Mouse (Mus musculus): Measurements from ENCODE around the gene Sohlh2.

DNA sequence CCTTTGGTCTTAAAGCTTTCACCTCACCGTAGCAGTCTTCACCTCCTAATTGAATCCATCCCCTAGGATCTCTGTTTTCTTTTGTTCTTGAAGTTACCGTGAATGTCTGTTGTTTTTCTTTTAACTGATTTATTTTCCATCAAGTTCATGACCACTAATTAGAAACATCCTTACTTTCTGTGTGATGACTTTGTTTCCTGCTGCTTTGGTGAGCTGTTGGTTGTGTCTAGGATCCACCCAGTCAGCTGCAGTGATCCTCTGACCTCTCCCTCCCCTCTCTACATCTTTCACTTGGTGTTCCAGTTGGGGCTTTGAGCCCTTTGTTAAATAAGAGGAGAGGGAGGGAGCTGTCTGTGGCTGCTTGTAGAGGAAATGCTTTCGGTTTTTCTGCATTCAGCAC, 33.7 kb upstream of the Sohlh2 start:
- no peak for TF ChIP-seq EP300 (IDR thresholded peaks at IDR 0.05; ENCODE audit: low read depth)
- TF ChIP-seq CTCF (IDR thresholded peaks at IDR 0.05; ENCODE audit: low read depth) = no peak
